Mouse (Mus musculus): ENCODE measurements around the gene Aspscr1. TPM values are rescaled to one million over a fixed set of nuclear protein-coding genes. Genes with fewer than 3 reads are reported as not detected.
A peak's percentile ranks its signal among the peaks of the same experiment; 100 is the strongest.

The Aspscr1 gene
- total and polyA plus RNA-seq, 3 experiments, result 35.2 to 38.6 (median 38.3) TPM

DNA sequence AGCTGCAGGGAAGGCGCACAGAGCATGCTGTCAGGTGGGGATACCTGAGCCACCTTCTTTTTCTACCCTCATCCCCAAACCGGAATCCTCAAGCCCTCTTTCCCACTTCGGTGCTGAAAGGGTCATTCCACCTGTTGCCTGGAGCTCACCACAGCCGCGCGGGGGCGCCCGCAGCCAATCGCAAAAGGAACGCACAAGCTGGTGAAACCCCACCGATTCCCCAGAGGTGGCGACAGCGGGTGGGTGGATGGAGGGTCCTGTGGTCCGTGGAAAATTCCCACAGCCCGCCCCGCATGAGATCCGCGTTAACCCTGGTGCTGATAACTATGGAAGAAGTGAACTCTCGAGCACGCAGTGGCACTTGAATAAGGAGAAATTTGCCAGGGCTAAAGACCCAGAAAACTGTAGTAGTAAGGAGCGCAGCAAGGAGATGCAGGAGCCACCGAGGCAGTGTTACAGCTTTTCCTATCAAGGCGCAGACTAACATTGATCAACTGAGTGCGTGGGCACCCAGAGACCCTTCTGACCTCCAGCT is 13.8 kb upstream of the Aspscr1 start:
- TF ChIP-seq POLR2A (IDR thresholded peaks at IDR 0.05; ENCODE audit: insufficient read depth, low read depth, low read length) (no peak), EP300 (IDR thresholded peaks at IDR 0.05; ENCODE audit: insufficient read depth, low read depth, low read length) (peak; percentile 34; the same call in 1 of the 2 replicates), CTCF (IDR thresholded peaks at IDR 0.05) (peak; percentile 93)
- Histone ChIP-seq H3K36me3 (ENCODE audit: control insufficient read depth, insufficient read depth, low read length) (no peaks in the 10 kb centered on the region), H3K4me1 (ENCODE audit: control insufficient read depth, insufficient read depth, low read length) (peaks cover 1% of the 10 kb centered on the region; the same call in 1 of the 2 replicates), H3K27me3 (ENCODE audit: control insufficient read depth, insufficient read depth, low read length) (peaks cover 23% of the 10 kb centered on the region), H3K79me2 (replicated peaks; ENCODE audit: control insufficient read depth, insufficient read depth, low read length) (no peaks in the 10 kb centered on the region), H3K9ac (ENCODE audit: low read depth, low read length) (no peak overlapping the region), H3K27ac (no peak overlapping the region), H3K4me3 (no peak overlapping the region)
- 3% methylated on average over 24 of the region's 24 CpGs for WGBS
- intact Hi-C loops (cut with DNase I), result loop anchor here (1.0 to 2.0 kb wide), 3 partner anchors 20 to 118 kb away; no protein-coding TSS in a partner anchor
- peak; percentile 82 to 87 for DNase-seq

DNA sequence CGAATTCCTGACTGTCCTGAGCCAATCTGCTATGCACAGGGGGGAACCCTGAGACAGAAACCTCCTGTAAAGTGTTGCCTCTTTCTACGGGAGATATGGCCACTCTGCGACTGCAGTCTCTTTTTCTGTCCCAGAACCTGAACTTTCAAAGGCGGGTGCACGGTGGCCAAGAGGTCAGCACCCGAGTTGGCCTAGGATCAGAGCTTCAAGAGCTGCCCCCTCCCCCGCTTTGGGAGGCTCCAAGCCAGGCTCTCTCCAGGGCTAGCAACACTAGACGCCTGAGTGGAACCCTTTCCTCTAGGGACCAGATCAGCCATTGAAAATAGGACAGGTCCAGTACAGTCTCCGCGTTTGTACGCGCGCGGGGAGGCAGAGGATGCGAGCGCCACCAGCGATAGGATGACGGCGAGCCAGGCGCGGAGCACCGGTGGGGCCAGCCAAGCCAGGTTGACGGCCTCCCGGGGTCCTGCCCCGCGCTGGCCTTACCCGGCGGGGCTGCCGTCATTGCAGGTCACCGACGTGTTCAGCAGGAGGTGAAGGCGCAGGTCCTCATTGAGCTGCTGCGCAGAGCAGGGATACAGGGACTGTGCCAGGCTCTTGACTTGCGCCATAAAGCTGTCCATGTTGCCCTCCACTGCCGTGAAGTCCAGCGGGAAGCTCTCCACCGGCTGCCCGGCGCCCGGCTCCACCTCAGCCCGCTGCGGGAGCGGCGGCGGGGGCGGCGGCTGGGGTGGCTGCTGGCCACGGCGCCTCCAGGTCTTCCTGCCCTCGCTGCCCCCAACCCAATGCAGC is 13.1 kb upstream of the Aspscr1 start:
- Histone ChIP-seq H3K36me3 (ENCODE audit: control insufficient read depth, insufficient read depth, low read length) (no peaks in the 10 kb centered on the region), H3K4me1 (ENCODE audit: control insufficient read depth, insufficient read depth, low read length) (peaks cover 1% of the 10 kb centered on the region; the same call in 1 of the 2 replicates), H3K9ac (ENCODE audit: low read depth, low read length) (peak overlapping the region; percentile 10; the same call in 1 of the 2 replicates), H3K4me3 (peak overlapping the region; percentile 42), H3K79me2 (replicated peaks; ENCODE audit: control insufficient read depth, insufficient read depth, low read length) (no peaks in the 10 kb centered on the region), H3K27me3 (ENCODE audit: control insufficient read depth, insufficient read depth, low read length) (peaks cover 23% of the 10 kb centered on the region), H3K27ac (no peak overlapping the region)
- peak in 1 of 2 experiments; percentile 35 for DNase-seq
- 4% methylated on average over 49 of the region's 50 CpGs for WGBS
- TF ChIP-seq POLR2A (IDR thresholded peaks at IDR 0.05; ENCODE audit: insufficient read depth, low read depth, low read length) (no peak), EP300 (IDR thresholded peaks at IDR 0.05; ENCODE audit: insufficient read depth, low read depth, low read length) (no peak), CTCF (IDR thresholded peaks at IDR 0.05) (no peak)
- intact Hi-C loops (cut with DNase I), result loop anchor here (1.0 to 2.0 kb wide), 3 partner anchors 19 to 117 kb away; no protein-coding TSS in a partner anchor

DNA sequence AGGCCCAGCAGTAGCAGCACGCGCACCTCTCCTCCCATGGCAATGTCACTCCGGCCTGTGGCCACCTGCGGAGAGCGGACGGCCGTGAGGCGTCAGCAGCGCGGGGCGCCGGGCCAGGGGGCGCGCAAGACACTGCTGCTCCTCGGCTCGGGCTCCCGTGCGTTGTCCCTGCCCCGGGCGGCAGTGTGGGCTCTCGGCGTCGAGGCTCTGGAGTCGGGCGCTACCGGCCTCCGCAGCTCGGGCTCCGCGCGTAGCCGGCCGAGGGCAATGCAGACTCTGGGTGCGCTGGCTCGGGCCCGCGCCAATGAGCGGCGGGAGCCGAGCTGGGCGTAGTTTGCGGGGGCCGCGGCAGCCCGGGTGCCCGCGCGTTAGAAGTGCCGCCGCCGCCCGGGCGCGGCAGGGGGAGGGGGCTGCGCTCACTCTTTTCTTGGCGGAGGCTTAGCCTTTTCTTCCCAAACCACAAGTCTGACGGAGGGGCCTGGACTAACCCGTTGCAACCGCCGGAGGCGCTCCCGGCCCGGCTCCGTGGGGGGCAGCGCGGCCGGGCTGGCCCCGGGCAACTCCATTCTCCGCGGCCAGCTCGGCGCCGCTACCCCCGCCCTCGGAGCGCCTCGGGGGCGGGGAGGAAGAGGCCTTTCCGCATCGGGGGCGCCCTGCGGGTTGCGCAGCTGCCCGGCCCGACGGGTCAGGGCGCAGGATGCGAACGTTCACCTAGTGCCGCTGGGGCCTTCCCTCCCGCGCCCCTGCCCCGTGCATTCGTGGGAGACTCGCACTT is 12.3 kb upstream of the Aspscr1 start:
- peaks cover 1% of the 10 kb centered on the region; the same call in 1 of the 2 replicates for H3K4me1 ChIP-seq (ENCODE audit: control insufficient read depth, insufficient read depth, low read length)
- H3K36me3 ChIP-seq (ENCODE audit: control insufficient read depth, insufficient read depth, low read length), result no peaks in the 10 kb centered on the region
- H3K27me3 ChIP-seq (ENCODE audit: control insufficient read depth, insufficient read depth, low read length), result peaks cover 23% of the 10 kb centered on the region
- intact Hi-C loops (cut with DNase I), result no loop called here
- 2% methylated on average over 93 of the region's 95 CpGs for WGBS
- peak; percentile 35 to 48 for DNase-seq
- no peak overlapping the region for H3K27ac ChIP-seq
- peak overlapping the region; percentile 33 for H3K9ac ChIP-seq (ENCODE audit: low read depth, low read length)
- H3K4me3 ChIP-seq, result peak overlapping the region; percentile 42
- no peaks in the 10 kb centered on the region for H3K79me2 ChIP-seq (replicated peaks; ENCODE audit: control insufficient read depth, insufficient read depth, low read length)
- TF ChIP-seq EP300 (IDR thresholded peaks at IDR 0.05; ENCODE audit: insufficient read depth, low read depth, low read length), result no peak
- TF ChIP-seq CTCF (IDR thresholded peaks at IDR 0.05), result peak; percentile 59
- TF ChIP-seq POLR2A (IDR thresholded peaks at IDR 0.05; ENCODE audit: insufficient read depth, low read depth, low read length), result no peak

DNA sequence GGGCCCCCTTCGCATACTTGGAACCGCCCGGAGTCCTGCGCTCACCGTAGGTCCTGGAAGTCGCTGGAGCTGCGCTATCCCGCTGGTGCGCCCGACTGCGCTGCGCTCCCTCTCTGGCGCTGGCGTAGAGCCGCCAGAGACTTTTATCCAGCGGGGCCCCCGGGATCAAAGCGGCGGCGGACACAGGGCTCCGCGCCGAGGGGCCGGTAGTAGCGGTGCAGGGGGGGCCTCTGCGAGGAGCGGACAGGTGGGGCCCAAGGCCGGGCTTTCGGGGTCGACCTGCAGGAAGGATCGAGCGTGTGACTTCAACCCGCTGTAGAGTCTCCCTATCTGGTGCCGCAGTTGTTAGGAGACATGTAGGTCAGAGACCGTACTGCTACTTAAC is 11.7 kb upstream of the Aspscr1 start, which contains the start of gene Notum:
Gene Notum (minus strand): TSS at position 100 of the 385 bp plus-strand sequence.
- H3K9ac ChIP-seq (ENCODE audit: low read depth, low read length), result peak within 1 kb of the TSS; percentile 33
- H3K79me2 ChIP-seq (replicated peaks; ENCODE audit: control insufficient read depth, insufficient read depth, low read length), result no peaks in the 10 kb centered on the region
- H3K36me3 ChIP-seq (ENCODE audit: control insufficient read depth, insufficient read depth, low read length), result no peaks in the 10 kb centered on the region
- no peak for DNase-seq
- TF ChIP-seq POLR2A (IDR thresholded peaks at IDR 0.05; ENCODE audit: insufficient read depth, low read depth, low read length) (no peak), CTCF (IDR thresholded peaks at IDR 0.05) (no peak), EP300 (IDR thresholded peaks at IDR 0.05; ENCODE audit: insufficient read depth, low read depth, low read length) (no peak)
- H3K27ac ChIP-seq, result no peak within 1 kb of the TSS
- H3K4me3 ChIP-seq, result peak within 1 kb of the TSS; percentile 42
- 2% methylated on average over 35 of the region's 35 CpGs for WGBS
- H3K27me3 ChIP-seq (ENCODE audit: control insufficient read depth, insufficient read depth, low read length), result peaks cover 23% of the 10 kb centered on the region
- peaks cover 1% of the 10 kb centered on the region; the same call in 1 of the 2 replicates for H3K4me1 ChIP-seq (ENCODE audit: control insufficient read depth, insufficient read depth, low read length)
- intact Hi-C loops (cut with DNase I), result no loop called here

DNA sequence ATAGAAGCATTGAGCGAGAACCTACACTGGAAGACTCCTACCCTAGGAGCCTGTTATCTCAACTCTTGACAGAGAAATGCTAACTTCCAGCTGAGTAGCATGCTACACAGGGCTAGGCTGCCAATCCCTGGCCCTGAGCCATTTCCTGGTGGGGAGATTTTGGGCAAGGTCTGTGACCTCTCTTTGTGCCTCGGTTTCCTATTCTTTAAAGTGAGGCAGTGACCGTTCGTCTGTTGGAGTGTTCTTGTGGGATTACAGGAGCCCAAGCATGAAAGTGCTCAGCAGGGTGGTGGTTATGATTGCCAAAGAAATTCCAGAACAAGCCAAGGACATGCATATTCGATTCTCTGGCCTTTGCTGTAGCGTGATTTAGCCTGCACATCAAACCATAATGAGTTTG is 10.0 kb upstream of the Aspscr1 start:
- H3K9ac ChIP-seq (ENCODE audit: low read depth, low read length), result no peak overlapping the region
- peaks cover 23% of the 10 kb centered on the region for H3K27me3 ChIP-seq (ENCODE audit: control insufficient read depth, insufficient read depth, low read length)
- H3K4me3 ChIP-seq, result no peak overlapping the region
- no peak for DNase-seq
- no peak overlapping the region for H3K27ac ChIP-seq
- TF ChIP-seq CTCF (IDR thresholded peaks at IDR 0.05), result no peak
- TF ChIP-seq POLR2A (IDR thresholded peaks at IDR 0.05; ENCODE audit: insufficient read depth, low read depth, low read length), result no peak
- no peak for TF ChIP-seq EP300 (IDR thresholded peaks at IDR 0.05; ENCODE audit: insufficient read depth, low read depth, low read length)
- H3K79me2 ChIP-seq (replicated peaks; ENCODE audit: control insufficient read depth, insufficient read depth, low read length), result no peaks in the 10 kb centered on the region
- intact Hi-C loops (cut with DNase I), result no loop called here
- H3K36me3 ChIP-seq (ENCODE audit: control insufficient read depth, insufficient read depth, low read length), result no peaks in the 10 kb centered on the region
- H3K4me1 ChIP-seq (ENCODE audit: control insufficient read depth, insufficient read depth, low read length), result peaks cover 3% of the 10 kb centered on the region; the same call in 1 of the 2 replicates
- 49% methylated on average over 6 of the region's 6 CpGs for WGBS
